Mouse (Mus musculus): ENCODE results near the gene Ift52. TPM values are rescaled to one million over a fixed set of nuclear protein-coding genes. Genes with fewer than 3 reads are reported as not detected.

Gene Ift52
- polyA plus RNA-seq (2012; rRNA removed), result 32.9 and 34.3 TPM in 2 replicates

DNA sequence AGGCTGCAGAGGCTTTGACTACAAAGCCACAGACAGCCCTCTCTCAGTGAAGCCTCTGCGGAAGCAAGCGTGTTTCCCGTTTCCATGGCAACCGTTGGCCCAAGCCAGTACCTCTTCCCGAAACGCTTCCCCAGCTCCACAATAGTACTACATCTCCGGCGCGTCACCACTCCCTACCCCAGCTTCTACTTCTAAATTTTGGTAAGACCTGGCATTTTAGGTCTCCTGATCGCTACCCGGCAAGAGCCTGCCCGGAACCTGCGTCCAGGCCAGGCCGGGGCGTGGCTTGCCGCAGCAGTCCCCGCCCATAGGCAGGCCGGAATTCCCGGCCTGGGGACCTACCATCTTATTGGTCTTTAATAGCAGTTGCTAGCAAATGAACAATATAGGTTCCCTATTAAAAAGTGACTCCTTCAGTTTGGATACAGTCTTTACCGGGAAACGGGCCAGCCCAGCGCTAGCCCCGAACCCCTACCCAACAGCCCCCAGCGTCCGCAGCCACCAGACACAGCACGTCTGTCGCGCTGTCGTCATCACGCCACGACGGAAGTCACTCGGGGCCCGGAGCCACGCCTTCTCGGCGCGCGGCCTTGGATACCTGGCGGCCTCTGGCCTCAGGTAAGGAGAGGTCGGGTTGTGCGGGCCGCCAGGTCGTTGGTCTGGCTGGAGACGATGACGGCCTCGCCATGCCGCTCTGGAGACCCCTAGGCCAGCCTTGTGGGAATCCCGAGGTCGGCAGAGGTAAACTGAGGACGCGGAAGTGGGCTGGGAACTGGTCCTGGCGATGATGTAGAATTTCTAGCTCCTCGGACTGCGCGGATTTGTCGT is at the start of gene Ift52:
Gene Ift52, plus strand, starts transcription at position 439 of the 828 bp plus-strand sequence.
- DNase-seq (ENCODE audit: extremely low spot score in 1 of 2, low spot score in 1 of 2), result peak; percentile 77 to 95

DNA sequence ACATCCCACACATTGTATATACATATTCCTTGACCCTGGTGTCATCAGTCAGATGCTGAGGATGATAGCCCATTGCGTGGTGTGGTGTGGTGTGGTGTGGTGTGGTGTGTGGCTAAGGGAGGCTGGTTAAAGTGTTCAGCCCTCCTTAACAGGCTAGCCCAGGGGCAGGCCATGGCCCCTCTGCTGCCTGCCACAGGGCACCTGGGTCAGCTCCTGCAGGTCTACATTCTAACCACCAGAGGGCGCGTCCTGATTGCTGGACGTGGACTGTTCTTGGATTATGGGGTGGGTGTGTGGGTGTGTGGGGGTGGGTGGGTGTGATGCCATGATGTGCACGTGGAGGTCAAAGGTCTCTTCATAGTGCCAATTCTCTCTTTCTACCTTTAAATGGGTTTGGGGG is 48.8 kb upstream of the Ift52 start:
- DNase-seq (ENCODE audit: extremely low spot score in 1 of 2, low spot score in 1 of 2), result peak in 1 of 2 experiments; percentile 43

DNA sequence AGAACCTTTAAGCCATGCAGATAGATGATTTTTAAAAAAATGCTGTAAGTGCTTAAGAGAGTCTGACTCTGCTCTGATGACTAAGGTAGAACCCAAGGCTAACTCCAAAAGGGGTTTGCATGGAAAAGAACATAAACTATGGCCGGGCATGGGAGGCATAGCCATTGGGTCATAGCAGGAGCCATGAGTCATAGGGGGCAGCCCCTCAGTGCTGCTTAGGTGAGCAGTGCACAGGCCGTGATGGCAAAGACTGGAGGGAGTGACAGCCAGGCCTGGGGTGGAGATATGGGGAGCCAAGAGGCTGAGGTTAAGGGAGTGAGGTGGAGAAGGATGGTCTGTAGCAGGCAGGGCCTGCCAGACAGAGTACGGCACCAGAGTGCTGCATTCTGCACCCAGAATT is 48.1 kb upstream of the Ift52 start:
- no peak for DNase-seq (ENCODE audit: extremely low spot score in 1 of 2, low spot score in 1 of 2)

DNA sequence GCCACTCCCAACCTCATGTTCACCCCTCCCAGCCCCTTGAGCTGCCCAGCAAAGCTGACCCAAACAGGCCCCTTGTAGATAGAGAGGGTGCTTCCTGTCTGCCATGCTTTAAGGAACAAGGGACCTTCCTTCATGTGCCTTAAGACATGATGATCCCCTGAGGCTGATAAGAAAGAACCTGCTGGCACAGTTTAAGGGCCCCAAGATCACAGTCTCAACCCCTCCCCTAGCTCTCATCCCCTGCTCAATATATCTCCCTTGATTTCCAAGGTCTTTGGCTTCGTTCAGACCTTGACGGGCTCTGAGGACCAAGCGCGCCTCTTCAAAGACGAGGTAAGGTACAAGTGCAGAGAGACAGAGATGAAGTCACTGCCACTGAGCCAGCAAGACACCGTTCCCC is 46.3 kb upstream of the Ift52 start:
- no peak for DNase-seq (ENCODE audit: extremely low spot score in 1 of 2, low spot score in 1 of 2)

DNA sequence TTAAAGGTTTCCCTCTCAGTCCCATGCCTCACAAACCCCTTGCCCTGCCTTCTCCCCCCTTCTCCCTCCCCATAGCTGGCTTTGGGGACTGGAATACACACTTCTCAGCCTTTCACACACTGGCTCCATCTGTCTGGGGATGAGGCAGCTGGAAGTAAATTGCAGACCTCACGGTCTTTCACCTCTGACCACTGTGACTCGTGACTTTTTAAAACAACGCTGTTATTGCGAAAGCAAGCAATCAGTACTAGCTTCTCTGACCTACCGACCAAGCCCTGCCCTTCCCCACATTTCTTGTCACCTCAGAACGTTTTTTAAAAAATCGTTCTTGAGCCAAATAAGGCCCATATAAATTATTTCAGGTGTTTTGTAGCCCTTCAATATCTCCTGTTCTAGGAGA is 44.4 kb upstream of the Ift52 start:
- DNase-seq (ENCODE audit: extremely low spot score in 1 of 2, low spot score in 1 of 2), result no peak

DNA sequence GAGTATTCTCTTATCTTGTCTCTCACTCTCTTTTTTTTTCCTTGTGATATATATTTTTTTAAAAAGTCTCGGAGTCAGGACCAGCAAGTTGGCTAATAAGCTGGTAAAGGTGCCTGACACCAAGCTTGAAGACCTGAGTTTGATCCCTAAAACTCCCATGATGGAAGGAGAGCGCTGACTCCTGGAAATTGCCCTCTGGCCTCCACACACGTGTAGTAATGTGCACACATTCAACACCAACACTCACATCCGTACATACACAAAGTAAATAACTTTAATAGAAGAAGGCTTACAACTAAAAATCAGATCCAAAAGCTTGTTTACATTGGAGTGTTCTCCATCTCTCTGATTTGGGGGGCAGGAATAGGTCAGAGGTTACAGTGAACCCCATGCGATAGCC is 43.9 kb upstream of the Ift52 start:
- DNase-seq (ENCODE audit: extremely low spot score in 1 of 2, low spot score in 1 of 2), result no peak

DNA sequence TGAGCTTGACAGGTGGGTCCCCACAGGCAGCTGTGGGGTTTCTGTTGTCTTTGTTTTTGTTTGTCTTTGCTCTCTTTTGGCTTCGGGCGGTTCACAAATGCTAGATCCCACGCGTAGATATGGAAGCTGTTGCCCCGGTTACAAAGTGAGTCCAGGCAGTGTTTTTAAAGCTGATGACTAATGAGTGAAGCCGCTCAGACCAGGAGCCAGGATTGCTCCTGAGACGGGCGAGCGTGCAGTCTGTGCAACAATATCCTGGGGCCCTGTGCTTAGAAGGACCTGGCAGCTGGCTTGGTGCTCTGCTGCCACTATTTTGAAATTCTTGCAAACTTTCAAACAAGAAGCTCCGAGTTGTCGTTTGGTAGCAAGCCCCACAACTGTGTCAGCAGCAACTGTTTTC is 43.5 kb upstream of the Ift52 start:
- no peak for DNase-seq (ENCODE audit: extremely low spot score in 1 of 2, low spot score in 1 of 2)

DNA sequence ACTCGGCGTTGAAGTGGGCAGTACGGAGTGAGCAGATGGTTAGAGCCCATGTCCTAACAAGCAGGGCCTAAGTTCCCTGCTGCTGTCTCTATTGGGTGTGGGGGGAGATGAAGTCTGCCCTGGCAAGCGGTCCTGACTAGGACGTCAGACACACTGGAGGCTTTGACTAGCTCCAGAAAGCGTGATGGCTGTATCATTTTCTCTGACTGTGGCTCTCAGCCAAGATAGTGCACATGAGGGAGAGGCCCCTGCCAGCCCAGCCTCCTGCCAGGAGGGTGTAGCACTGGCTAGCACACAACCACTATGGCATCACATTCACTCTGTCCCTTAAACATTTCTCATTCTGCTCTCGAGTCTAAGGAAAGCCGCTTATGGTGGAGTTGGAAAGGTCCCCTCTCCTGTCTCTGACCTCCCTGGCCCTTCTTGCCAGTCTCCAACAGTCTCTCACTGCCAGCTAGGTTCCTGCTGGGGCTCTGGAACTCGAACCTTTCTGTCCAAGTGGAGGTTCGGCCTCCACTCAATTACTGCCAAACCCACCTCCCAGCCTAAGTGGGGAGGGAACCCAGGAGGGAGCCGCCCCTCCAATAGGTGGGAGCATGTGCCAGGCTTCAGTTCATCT is 41.9 kb upstream of the Ift52 start:
- peak in 1 of 2 experiments; percentile 35 for DNase-seq (ENCODE audit: extremely low spot score in 1 of 2, low spot score in 1 of 2)

DNA sequence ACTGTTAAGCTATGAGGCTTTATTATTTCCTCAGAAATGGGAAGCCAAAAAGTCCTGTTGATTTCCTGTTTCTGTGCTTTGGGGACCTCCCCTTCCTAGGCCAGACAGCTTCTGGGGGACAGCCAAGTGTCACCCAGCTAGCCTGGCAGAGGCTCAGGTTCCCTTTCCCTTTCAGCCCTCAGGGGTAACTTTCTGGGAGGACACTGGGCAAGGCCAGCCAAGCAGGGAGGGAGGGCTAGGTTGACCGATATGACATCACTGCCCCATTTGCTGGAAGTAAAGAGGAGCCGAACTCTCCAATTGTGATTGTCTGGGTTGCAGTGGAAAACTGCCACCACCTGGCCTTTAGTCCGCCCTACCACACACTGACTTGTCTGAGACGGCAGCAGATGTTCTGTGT is 41.2 kb upstream of the Ift52 start:
- DNase-seq (ENCODE audit: extremely low spot score in 1 of 2, low spot score in 1 of 2), result no peak

DNA sequence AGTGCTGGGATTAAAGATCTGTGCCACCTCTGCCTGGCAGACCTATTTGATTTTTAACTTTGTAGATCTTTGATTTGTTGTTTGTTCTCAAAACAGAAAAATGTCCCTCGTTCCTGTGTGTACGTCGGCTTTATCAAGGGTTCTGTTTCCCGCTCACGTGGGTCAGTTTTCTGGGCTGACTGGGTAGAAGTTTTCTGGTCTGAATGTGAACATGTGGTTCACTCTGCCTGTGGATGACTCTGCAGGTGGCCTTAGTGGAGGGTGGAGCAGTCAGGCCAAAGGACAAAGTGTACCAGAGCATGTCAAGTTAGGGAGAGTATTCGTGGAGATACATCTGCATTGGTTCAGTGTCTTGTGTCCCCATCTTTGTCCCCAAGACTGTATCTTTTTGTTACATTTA is 32.8 kb upstream of the Ift52 start:
- no peak for DNase-seq (ENCODE audit: extremely low spot score in 1 of 2, low spot score in 1 of 2)

DNA sequence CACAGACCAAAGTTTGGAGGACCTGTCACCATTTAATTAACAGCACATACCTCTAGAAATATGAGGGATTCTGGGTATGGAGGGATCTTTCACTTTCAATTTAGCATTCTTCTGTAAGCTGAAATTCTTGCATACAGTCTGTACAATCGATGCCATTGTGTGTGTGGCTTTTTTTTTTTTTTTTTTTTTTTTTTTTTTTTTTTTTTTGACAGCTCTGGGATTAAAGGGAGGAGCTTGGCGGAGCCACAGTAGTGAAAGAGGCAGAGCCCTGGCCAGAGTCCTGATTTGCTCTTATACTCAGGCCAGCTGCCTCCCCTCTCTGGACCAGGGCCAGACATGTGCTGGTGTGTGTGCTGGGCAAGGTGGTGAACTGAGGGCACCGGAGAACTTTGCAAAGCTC is 31.2 kb upstream of the Ift52 start:
- DNase-seq (ENCODE audit: extremely low spot score in 1 of 2, low spot score in 1 of 2), result no peak

DNA sequence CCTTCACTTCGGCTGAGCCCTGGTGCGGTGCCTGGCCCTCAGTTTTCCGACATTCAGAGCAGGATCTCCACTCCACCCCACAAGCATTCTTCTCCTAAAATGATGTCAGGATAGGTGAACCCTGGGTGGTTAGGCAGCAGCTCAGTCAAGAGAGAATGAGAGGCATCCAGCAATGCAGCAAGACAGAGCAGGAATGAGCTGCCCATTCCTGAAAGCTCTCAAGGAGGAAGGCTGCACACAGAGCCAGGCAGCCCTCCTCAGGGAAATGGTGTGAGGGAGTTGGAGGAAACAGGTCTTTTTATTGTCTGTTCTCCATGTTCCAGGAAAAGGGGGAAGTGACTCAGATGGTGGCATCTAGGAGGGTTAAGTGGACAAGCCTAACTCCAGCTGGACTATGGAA is 30.4 kb upstream of the Ift52 start:
- no peak for DNase-seq (ENCODE audit: extremely low spot score in 1 of 2, low spot score in 1 of 2)

DNA sequence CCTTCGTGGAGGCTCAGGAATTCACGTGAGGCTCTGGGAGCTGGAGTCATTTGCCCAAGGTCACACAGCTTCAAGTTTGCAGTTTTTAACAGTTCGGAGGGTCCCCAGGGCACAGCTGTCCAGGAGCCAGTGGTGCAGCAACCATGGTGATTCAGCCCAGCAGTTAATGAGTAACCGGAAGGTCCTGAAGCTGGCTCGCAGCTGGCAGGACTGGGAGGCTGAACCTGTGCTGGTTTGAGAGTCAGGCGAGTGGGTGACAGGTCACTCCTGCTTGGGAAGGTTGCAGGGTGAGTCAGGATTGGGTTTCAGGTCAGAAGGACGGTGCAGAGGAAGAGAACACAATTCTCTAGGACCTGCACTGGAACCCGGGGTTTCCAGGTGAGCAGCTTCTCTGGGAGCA is 29.9 kb upstream of the Ift52 start, which contains the start of gene Sgk2:
Gene Sgk2, plus strand, starts transcription at position 113 of the 400 bp plus-strand sequence.
- DNase-seq (ENCODE audit: extremely low spot score in 1 of 2, low spot score in 1 of 2), result no peak

DNA sequence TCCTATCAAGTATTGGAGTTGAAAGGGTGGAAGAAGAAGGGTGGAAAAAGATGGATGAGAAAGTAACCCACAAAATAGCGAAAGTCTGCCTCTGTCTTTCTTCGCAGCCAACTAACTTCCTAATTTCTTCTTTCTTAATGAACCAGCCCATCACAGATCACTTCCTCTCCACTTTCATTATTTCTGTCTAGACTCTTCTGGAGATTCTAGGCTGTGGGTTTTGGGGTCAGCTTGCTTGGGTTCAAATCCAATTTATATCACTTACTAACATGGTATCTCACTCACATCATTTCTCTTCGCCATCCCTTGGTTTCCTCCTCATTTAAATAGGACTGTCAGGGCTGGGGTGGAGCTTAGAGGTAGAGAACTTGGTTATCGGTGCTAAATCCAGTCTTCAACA is 28.9 kb upstream of the Ift52 start:
- DNase-seq (ENCODE audit: extremely low spot score in 1 of 2, low spot score in 1 of 2), result no peak

DNA sequence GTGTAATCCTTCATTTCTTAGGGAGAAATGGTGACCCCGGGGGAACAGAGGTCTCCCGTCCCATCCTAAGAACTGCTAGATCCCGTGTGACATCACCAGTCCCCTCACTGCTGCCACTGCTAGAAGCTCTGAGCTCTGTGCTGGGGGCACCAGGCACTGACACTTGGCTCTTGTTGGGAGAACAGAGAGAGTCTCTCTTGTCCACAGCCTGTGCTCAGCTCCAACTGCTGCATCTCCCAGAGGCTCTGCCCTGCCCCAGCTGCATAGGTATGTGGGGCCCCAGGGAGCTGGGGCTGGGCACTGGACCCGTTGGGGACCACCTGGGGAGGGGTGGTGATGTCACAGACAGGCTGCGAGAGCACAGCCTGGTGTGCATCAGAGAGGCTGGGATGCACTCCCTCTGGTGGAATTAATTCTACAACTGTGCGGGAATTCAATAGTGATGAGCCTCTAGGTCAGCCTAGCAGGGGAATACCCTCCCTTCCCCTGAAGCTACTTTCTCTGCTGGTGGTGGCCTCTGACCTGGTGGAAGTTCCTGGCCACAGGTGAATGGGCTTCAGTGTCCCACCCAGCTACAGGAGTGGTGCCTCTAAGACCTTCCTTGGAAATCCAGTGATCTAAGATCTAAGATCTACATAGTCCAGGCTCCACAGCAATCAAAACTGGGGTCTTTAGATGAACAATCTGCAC is 25.6 kb upstream of the Ift52 start:
- no peak for DNase-seq (ENCODE audit: extremely low spot score in 1 of 2, low spot score in 1 of 2)

DNA sequence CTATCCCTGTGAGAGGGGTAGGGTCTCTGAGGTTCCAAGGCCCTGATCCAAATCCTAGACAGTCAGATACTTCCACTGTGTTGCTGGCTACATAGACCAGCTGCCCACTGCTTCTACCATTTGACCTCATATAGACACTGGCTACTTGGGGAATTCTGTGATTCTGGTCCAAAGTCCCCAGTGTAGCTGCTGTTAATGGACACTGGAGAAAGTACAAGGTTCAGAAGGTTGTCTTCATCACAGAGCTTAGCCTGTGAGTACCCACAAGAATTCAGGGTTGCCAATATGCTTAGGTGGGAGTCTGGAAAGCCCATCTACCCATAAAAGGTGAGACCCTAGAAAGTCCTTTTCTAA is 25.1 kb upstream of the Ift52 start:
- DNase-seq (ENCODE audit: extremely low spot score in 1 of 2, low spot score in 1 of 2), result no peak

DNA sequence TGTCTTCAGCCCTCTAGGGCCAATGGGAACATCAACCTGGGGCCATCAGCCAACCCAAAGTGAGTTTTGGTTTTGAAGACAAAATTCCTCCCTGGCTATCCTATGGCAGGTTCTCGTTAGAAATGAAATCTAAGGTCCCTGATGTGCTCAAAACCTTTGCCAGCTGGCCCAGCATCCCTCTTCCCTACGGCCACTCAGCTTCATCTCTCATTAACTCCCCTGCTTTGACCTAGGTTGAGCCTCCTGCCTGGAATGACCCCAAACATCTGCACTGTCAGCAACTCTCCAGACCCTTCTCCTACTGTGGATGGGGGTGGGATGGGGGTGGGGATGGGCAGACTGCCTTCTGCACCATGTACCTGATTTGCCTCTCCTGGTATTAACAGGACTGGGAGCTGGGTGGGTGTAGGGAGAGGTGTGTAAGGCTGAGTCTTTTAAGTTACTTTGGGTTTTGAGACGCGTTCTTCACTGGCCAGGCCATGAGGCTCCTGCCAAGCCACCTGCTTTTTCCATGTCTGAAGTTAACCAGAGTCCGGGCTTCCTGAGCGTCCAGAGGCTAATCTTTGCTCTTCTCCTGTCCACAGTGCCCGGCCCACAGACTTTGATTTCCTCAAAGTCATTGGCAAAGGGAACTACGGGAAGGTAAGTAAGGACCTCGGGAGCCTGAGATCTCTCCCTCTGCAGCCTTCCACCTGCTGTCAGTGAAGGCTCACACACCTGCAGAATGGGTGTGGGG is 23.1 kb upstream of the Ift52 start:
- no peak for DNase-seq (ENCODE audit: extremely low spot score in 1 of 2, low spot score in 1 of 2)

DNA sequence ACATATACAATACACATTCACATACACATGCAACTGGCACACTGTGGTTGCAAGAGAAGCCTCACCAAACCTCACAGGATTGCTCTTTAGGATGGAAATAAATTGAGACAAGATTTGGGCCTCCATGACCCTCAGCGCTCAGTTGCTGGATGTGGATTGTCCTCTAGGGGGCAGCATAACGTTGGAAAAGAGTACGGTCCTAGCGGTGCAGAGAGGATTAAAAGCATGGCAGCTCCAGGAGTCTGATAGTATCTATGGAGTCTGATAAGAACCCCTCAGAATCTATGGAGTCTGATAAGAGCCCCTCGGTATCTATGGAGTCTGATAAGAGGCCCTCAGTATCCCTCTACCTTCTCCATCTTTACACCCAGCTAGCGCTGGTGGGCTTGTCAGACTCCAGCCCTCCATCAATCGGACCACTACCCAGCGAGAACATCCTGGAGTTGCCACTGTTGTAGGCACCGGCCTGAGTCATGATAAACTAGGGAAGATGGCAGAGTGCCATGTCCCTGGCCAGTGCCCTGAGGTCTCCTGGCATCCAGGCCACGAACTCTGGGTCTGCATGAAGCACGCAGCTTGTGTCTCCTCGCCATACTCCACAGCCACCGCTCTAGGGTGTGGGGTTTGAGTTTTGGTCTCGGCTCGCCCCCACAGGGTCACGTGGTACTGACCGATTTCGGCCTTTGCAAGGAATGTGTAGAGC is 18.5 kb upstream of the Ift52 start:
- DNase-seq (ENCODE audit: extremely low spot score in 1 of 2, low spot score in 1 of 2), result peak in 1 of 2 experiments; percentile 87

DNA sequence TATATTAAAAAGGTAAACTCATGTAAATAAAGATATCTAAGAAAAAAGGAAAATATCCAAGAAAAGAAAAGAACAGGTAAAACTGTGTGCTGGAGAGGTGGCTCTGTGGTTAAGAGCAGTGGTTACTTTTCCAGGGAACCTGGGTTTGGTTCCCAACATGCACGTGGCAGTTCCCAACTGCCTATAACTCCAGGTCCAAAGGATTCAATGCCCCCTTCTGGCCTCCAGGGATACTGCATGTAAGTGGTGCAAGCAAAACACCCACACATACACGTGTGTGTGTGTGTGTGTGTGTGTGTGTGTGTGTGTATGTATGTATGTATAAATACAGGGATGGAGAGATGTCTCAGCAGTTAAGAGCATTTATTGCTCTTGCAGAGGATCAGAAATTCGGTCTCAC is 17.4 kb upstream of the Ift52 start:
- peak in 1 of 2 experiments; percentile 45 for DNase-seq (ENCODE audit: extremely low spot score in 1 of 2, low spot score in 1 of 2)

DNA sequence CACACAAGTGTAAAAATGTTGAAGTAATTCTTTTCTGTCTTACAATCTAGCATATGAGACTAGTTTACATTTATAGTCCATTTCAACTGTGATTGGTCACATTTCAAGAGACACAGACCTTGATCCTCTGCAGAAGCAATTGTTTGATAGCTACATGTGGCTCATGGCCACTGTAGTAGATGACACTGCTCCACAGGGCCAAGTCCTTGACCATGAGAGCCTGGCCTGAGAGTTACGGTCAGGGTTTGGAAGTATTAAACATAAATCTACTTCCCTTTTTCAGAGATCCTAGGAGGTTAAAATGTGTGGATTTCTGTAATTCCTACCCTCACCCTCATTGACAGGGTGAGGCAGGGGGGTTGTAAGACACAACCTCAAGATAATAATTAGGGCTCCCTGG is 16.1 kb upstream of the Ift52 start:
- no peak for DNase-seq (ENCODE audit: extremely low spot score in 1 of 2, low spot score in 1 of 2)

All from frontal cortex, adult 2 months (tissue).